Mouse (Mus musculus): ENCODE data around the gene Ly6g6d.
A peak's percentile ranks its signal among the peaks of the same experiment; 100 is the strongest.
"Not testable (repeated sequence)": the region's sequence is repeated elsewhere in the genome, so short reads cannot be mapped to it uniquely, and the experiment has no call there.

Ly6g6d gene

GRCm38 (mm10) chr17:35077786-35078233 is at the start of gene Ly6g6d:
Gene Ly6g6d, minus strand, starts transcription at chr17:35078065.
- DNase-seq (ENCODE audit: low read depth, low spot score) = no peak

GRCm38 (mm10) chr17:35127017-35127416 is 49.2 kb upstream of the Ly6g6d start:
- no peak for DNase-seq (ENCODE audit: low read depth, low spot score)

GRCm38 (mm10) chr17:35126206-35126611 is 48.3 kb upstream of the Ly6g6d start, which contains the start of gene D17H6S53E:
Gene D17H6S53E, plus strand, starts transcription at chr17:35126373.
- peak; percentile 87 for DNase-seq (ENCODE audit: low read depth, low spot score)

GRCm38 (mm10) chr17:35125578-35125977 is 47.7 kb upstream of the Ly6g6d start:
- peak; percentile 27 for DNase-seq (ENCODE audit: low read depth, low spot score)

- peak; percentile 29 for DNase-seq (ENCODE audit: low read depth, low spot score)
Observed at GRCm38 (mm10) chr17:35125081-35125480, 47.2 kb upstream of the Ly6g6d start.

GRCm38 (mm10) chr17:35124261-35124896 is 46.5 kb upstream of the Ly6g6d start:
- DNase-seq (ENCODE audit: low read depth, low spot score) = not testable (repeated sequence)

- DNase-seq (ENCODE audit: low read depth, low spot score) = not testable (repeated sequence)
Observed at GRCm38 (mm10) chr17:35123287-35123686, 45.4 kb upstream of the Ly6g6d start.

GRCm38 (mm10) chr17:35121871-35122303 is 44.0 kb upstream of the Ly6g6d start, which contains the start of gene Csnk2b:
Gene Csnk2b, minus strand, starts transcription at chr17:35122053.
- DNase-seq (ENCODE audit: low read depth, low spot score) = peak; percentile 83

- peak; percentile 99 for DNase-seq (ENCODE audit: low read depth, low spot score)
Observed at GRCm38 (mm10) chr17:35121143-35121799, 43.4 kb upstream of the Ly6g6d start, which contains the start of gene Gpank1. Gene Gpank1, plus strand, starts transcription at chr17:35121455.

- DNase-seq (ENCODE audit: low read depth, low spot score) = no peak
Observed at GRCm38 (mm10) chr17:35120745-35121142, 42.9 kb upstream of the Ly6g6d start.

GRCm38 (mm10) chr17:35115046-35116019 is 37.5 kb upstream of the Ly6g6d start, which contains the start of gene Ly6g5b:
Gene Ly6g5b, minus strand, starts transcription at chr17:35115428.
- DNase-seq (ENCODE audit: low read depth, low spot score) = peak; percentile 40

- DNase-seq (ENCODE audit: low read depth, low spot score) = no peak
Observed at GRCm38 (mm10) chr17:35111774-35112173, 33.9 kb upstream of the Ly6g6d start.

GRCm38 (mm10) chr17:35108097-35108496 is 30.2 kb upstream of the Ly6g6d start, which contains the start of gene Ly6g5c:
Gene Ly6g5c, plus strand, starts transcription at chr17:35108279.
- DNase-seq (ENCODE audit: low read depth, low spot score) = no peak

GRCm38 (mm10) chr17:35106522-35106921 is 28.7 kb upstream of the Ly6g6d start:
- no peak for DNase-seq (ENCODE audit: low read depth, low spot score)

- DNase-seq (ENCODE audit: low read depth, low spot score) = peak; percentile 58
Observed at GRCm38 (mm10) chr17:35105740-35106389, 28.0 kb upstream of the Ly6g6d start.

GRCm38 (mm10) chr17:35104754-35105153 is 26.9 kb upstream of the Ly6g6d start:
- no peak for DNase-seq (ENCODE audit: low read depth, low spot score)

- no peak for DNase-seq (ENCODE audit: low read depth, low spot score)
Observed at GRCm38 (mm10) chr17:35104079-35104478, 26.2 kb upstream of the Ly6g6d start.

GRCm38 (mm10) chr17:35103221-35103690 is 25.4 kb upstream of the Ly6g6d start:
- DNase-seq (ENCODE audit: low read depth, low spot score) = no peak

GRCm38 (mm10) chr17:35102299-35102698 is 24.4 kb upstream of the Ly6g6d start:
- DNase-seq (ENCODE audit: low read depth, low spot score) = no peak

- no peak for DNase-seq (ENCODE audit: low read depth, low spot score)
Observed at GRCm38 (mm10) chr17:35101161-35101560, 23.3 kb upstream of the Ly6g6d start.
